Mouse (Mus musculus) MEL (cell line): ENCODE results near the gene Rtbdn. TPM values are rescaled to one million over a fixed set of nuclear protein-coding genes. Genes with fewer than 3 reads are reported as not detected.

Experiments
- DNase-seq: peaks from one replicate; pipeline ENCODE4 v3.0.0; 2011; ENCODE audit warnings: low read depth, low spot score
- H3K27ac ChIP-seq: 2 replicates; pipeline ENCODE4 v1.5.1; 2012; ENCODE audit warnings: low read depth, mild to moderate bottlenecking, control low read depth, low read length, moderate library complexity; ENCODE audit not compliant: control insufficient read depth
- H3K27me3 ChIP-seq, 2 experiments: fragments of 150-350 bp in 1 of 2; sonication (generic) in 1 of 2; 2 replicates each; pipeline ENCODE4 v1.6.1; 2012; ENCODE audit warnings: low read length in 2 of 2, mild to moderate bottlenecking in 2 of 2, improper control_type of control experiment in 1 of 2, moderate library complexity in 1 of 2; ENCODE audit not compliant: insufficient read depth in 2 of 2, control insufficient read depth in 1 of 2
- H3K36me3 ChIP-seq, 2 experiments: 2 replicates each; pipeline ENCODE4 v1.6.1; 2012 to 2014; ENCODE audit warnings: low read length in 2 of 2, improper control_type of control experiment in 1 of 2, inconsistent platforms in 1 of 2, mild to moderate bottlenecking in 1 of 2; ENCODE audit not compliant: insufficient read depth in 2 of 2, control insufficient read depth in 1 of 2
- H3K4me1 ChIP-seq, 2 experiments: fragments of 150-350 bp in 1 of 2; sonication (generic) in 1 of 2; 2 replicates each; pipeline ENCODE4 v1.6.1; 2012; ENCODE audit warnings: low read length in 2 of 2, improper control_type of control experiment in 1 of 2, mild to moderate bottlenecking in 1 of 2; ENCODE audit not compliant: insufficient read depth in 2 of 2, control insufficient read depth in 1 of 2
- H3K4me3 ChIP-seq, 2 experiments: fragments of 150-350 bp in 1 of 2; sonication (generic) in 1 of 2; 2 replicates each; pipeline ENCODE4 v1.5.1; 2012; ENCODE audit warnings: low read depth in 2 of 2, low read length in 2 of 2, mild to moderate bottlenecking in 2 of 2, moderate library complexity in 2 of 2, control low read depth in 1 of 2, improper control_type of control experiment in 1 of 2; ENCODE audit not compliant: control insufficient read depth in 1 of 2, insufficient read depth in 1 of 2
- H3K79me2 ChIP-seq: 2 replicates; pipeline ENCODE4 v1.6.1; 2012; ENCODE audit warnings: mild to moderate bottlenecking, low read length, moderate library complexity; ENCODE audit not compliant: control insufficient read depth, poor library complexity, insufficient read depth
- H3K9ac ChIP-seq: 2 replicates; pipeline ENCODE4 v1.6.1; 2012; ENCODE audit warnings: low read depth, mild to moderate bottlenecking, control low read depth, low read length, moderate library complexity; ENCODE audit not compliant: control insufficient read depth, poor library complexity, severe bottlenecking
- H3K9me3 ChIP-seq: fragments of 150-350 bp; sonication (generic); replicated peaks from 2 replicates; pipeline ENCODE4 v1.6.1; 2012; ENCODE audit warnings: mild to moderate bottlenecking, low read length, improper control_type of control experiment, moderate library complexity; ENCODE audit not compliant: insufficient read depth
- CHD1 ChIP-seq: IDR thresholded peaks from 2 replicates; pipeline ENCODE4 v1.6.1; 2012; ENCODE audit warnings: low read depth, mild to moderate bottlenecking, inconsistent platforms, low read length, improper control_type of control experiment
- CTCF ChIP-seq, 3 experiments: IDR thresholded peaks in 2 of 3; conservative IDR thresholded peaks in 1 of 3; 2 replicates each; pipeline ENCODE4 v1.5.1; 2011 to 2012; ENCODE audit warnings: low read length in 3 of 3, low read depth in 2 of 3, mild to moderate bottlenecking in 2 of 3, improper control_type of control experiment in 1 of 3, inconsistent platforms in 1 of 3, mixed read lengths in 1 of 3, moderate library complexity in 1 of 3; ENCODE audit not compliant: control insufficient read depth in 1 of 3, insufficient read depth in 1 of 3, poor library complexity in 1 of 3, severe bottlenecking in 1 of 3
- ELF1 ChIP-seq: IDR thresholded peaks from 2 replicates; pipeline ENCODE4 v1.6.1; 2014; ENCODE audit warnings: low read depth, mild to moderate bottlenecking, inconsistent platforms, low read length, improper control_type of control experiment, moderate library complexity
- EP300 ChIP-seq, 2 experiments: IDR thresholded peaks; 2 replicates each; pipeline ENCODE4 v1.6.1; 2011; ENCODE audit warnings: improper control_type of control experiment in 2 of 2, low read length in 2 of 2, low read depth in 1 of 2, mild to moderate bottlenecking in 1 of 2
- ETS1 ChIP-seq: IDR thresholded peaks from 2 replicates; pipeline ENCODE4 v1.6.1; 2012; ENCODE audit warnings: low read depth, mild to moderate bottlenecking, inconsistent platforms, low read length, improper control_type of control experiment, moderate library complexity
- GABPA ChIP-seq: IDR thresholded peaks from 2 replicates; pipeline ENCODE4 v1.6.1; 2012; ENCODE audit warnings: low read depth, mild to moderate bottlenecking, inconsistent platforms, low read length, improper control_type of control experiment, moderate library complexity
- GATA1 ChIP-seq: IDR thresholded peaks from 2 replicates; pipeline ENCODE4 v1.6.1; 2011; ENCODE audit warnings: low read depth, low read length, improper control_type of control experiment
- MAFK ChIP-seq: IDR thresholded peaks from 2 replicates; pipeline ENCODE4 v1.6.1; 2011; ENCODE audit warnings: low read depth, mild to moderate bottlenecking, low read length, improper control_type of control experiment, borderline replicate concordance
- MAX ChIP-seq: IDR thresholded peaks from 2 replicates; pipeline ENCODE4 v1.6.1; 2011; ENCODE audit warnings: low read length, improper control_type of control experiment
- MAZ ChIP-seq: IDR thresholded peaks from 2 replicates; pipeline ENCODE4 v1.6.1; 2012; ENCODE audit warnings: low read depth, mild to moderate bottlenecking, inconsistent platforms, low read length, improper control_type of control experiment
- MEF2A ChIP-seq: IDR thresholded peaks from 2 replicates; pipeline ENCODE4 v1.6.1; 2014; ENCODE audit warnings: low read depth, mild to moderate bottlenecking, inconsistent platforms, low read length, improper control_type of control experiment; ENCODE audit not compliant: poor library complexity, insufficient replicate concordance, severe bottlenecking; ENCODE audit errors: extremely low read depth
- MXI1 ChIP-seq: IDR thresholded peaks from 2 replicates; pipeline ENCODE4 v1.6.1; 2011; ENCODE audit warnings: mild to moderate bottlenecking, low read depth, low read length, improper control_type of control experiment
- MYC ChIP-seq: IDR thresholded peaks from 2 replicates; pipeline ENCODE4 v1.6.1; 2011; ENCODE audit warnings: low read depth, mild to moderate bottlenecking, low read length, improper control_type of control experiment, moderate library complexity
- NELFE ChIP-seq: IDR thresholded peaks from 2 replicates; pipeline ENCODE4 v1.6.1; 2011; ENCODE audit warnings: low read depth, low read length, improper control_type of control experiment
- NRF1 ChIP-seq: IDR thresholded peaks from 2 replicates; pipeline ENCODE4 v1.6.1; 2014; ENCODE audit warnings: low read depth, mild to moderate bottlenecking, inconsistent platforms, low read length, improper control_type of control experiment, moderate library complexity; ENCODE audit not compliant: poor library complexity, insufficient read depth, severe bottlenecking
- POLR2A ChIP-seq, 2 experiments: IDR thresholded peaks; 2 replicates each; pipeline ENCODE4 v1.6.1; 2011 to 2012; ENCODE audit warnings: low read length in 2 of 2, mild to moderate bottlenecking in 2 of 2, control low read depth in 1 of 2, improper control_type of control experiment in 1 of 2, low read depth in 1 of 2, moderate library complexity in 1 of 2; ENCODE audit not compliant: control insufficient read depth in 1 of 2, insufficient read depth in 1 of 2, poor library complexity in 1 of 2
- POLR2AphosphoS2 ChIP-seq: IDR thresholded peaks from 2 replicates; pipeline ENCODE4 v1.6.1; 2011; ENCODE audit warnings: low read length, improper control_type of control experiment
- POLR2AphosphoS5 ChIP-seq: IDR thresholded peaks from 2 replicates; pipeline ENCODE4 v1.6.1; 2012; ENCODE audit warnings: low read depth, borderline replicate concordance, mild to moderate bottlenecking, inconsistent platforms, low read length, moderate library complexity, mixed read lengths
- RAD21 ChIP-seq: IDR thresholded peaks from 2 replicates; pipeline ENCODE4 v1.6.1; 2011; ENCODE audit warnings: mild to moderate bottlenecking, low read depth, low read length, improper control_type of control experiment
- RCOR1 ChIP-seq: IDR thresholded peaks from 2 replicates; pipeline ENCODE4 v1.6.1; 2012; ENCODE audit warnings: low read depth, mild to moderate bottlenecking, inconsistent platforms, low read length, improper control_type of control experiment
- SIN3A ChIP-seq: IDR thresholded peaks from 2 replicates; pipeline ENCODE4 v1.6.1; 2012; ENCODE audit warnings: low read length, improper control_type of control experiment, inconsistent platforms
- SMC3 ChIP-seq: IDR thresholded peaks from 2 replicates; pipeline ENCODE4 v1.6.1; 2011; ENCODE audit warnings: low read depth, low read length, improper control_type of control experiment
- TAL1 ChIP-seq: IDR thresholded peaks from 2 replicates; pipeline ENCODE4 v1.6.1; 2012; ENCODE audit warnings: mild to moderate bottlenecking, inconsistent platforms, low read length, moderate library complexity, mixed read lengths
- TBP ChIP-seq: IDR thresholded peaks from 2 replicates; pipeline ENCODE4 v1.8.0; 2011; ENCODE audit warnings: low read depth, low read length, improper control_type of control experiment
- TCF12 ChIP-seq: IDR thresholded peaks from 2 replicates; pipeline ENCODE4 v1.6.1; 2014; ENCODE audit warnings: low read depth, mild to moderate bottlenecking, inconsistent platforms, low read length, improper control_type of control experiment, moderate library complexity
- USF2 ChIP-seq, 2 experiments: IDR thresholded peaks; 2 replicates each; pipeline ENCODE4 v1.6.1; 2011 to 2012; ENCODE audit warnings: improper control_type of control experiment in 2 of 2, low read length in 2 of 2, borderline replicate concordance in 1 of 2, inconsistent platforms in 1 of 2, low read depth in 1 of 2, mild to moderate bottlenecking in 1 of 2; ENCODE audit not compliant: insufficient read depth in 1 of 2
- ZC3H11A ChIP-seq: IDR thresholded peaks from 2 replicates; pipeline ENCODE4 v1.6.1; 2012; ENCODE audit warnings: low read depth, mild to moderate bottlenecking, inconsistent platforms, low read length, improper control_type of control experiment
- ZKSCAN1 ChIP-seq: IDR thresholded peaks from 2 replicates; pipeline ENCODE4 v1.6.1; 2012; ENCODE audit warnings: low read depth, mild to moderate bottlenecking, inconsistent platforms, low read length, improper control_type of control experiment, moderate library complexity
- ZMIZ1 ChIP-seq: IDR thresholded peaks from 2 replicates; pipeline ENCODE4 v1.6.1; 2012; ENCODE audit warnings: low read depth, mild to moderate bottlenecking, inconsistent platforms, low read length, improper control_type of control experiment, moderate library complexity
- polyA plus RNA-seq, 2 experiments: library from polyadenylated mRNA; stranded (reverse) in 1 of 2; unstranded in 1 of 2; fragments of >175 nt in 1 of 2; fragments of >200 nt in 1 of 2; gene quantifications; 2 replicates each; pipeline versions ENCODE4 v1.2.1 to v1.2.4; 2012; ENCODE audit warnings: low replicate concordance in 2 of 2, low read depth in 1 of 2; ENCODE audit not compliant: insufficient read length in 2 of 2, insufficient read depth in 1 of 2, missing spikeins in 1 of 2
- total RNA-seq: library from RNA; depleted of rRNA; stranded (reverse); fragments of 300-350 nt; gene quantifications from 2 replicates; pipeline ENCODE4 v1.2.3, GENCODE M21; 2012

Rtbdn gene
- total and polyA plus RNA-seq, 3 experiments = 0.08 to 0.11 TPM; not detected in 1

DNA sequence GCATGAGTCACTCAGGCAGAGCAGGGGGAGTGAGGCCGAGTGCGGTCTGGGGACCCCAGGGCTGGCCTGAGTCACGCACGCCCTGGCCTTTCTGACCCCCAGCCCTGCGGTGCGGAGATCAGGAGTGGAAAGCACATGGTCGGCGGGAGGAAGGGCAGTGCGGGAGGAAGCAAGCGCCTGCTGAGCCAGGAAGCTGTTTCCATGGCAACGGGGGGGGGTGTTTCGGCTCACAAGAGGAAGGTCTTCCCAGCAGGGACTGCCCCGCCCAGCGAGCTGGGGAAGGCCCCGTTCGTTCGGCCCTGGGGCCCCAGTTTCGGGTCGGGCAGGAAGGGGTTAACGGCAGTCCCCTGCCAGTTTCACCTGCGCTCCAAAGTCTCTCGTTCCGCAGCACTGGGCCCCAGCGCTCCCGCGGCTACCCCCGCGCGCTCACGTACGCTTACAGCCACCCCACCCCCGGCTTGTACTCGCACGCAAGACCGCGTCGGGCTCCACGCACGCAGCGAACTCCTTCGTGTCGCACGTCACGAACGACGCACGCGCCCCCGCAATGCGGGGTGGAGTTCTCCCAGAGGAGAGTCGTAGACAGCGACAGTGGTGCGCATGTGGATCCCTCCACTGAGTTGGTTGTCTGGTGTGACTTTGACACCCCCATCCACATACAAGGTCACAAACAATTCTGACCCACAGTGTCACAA, 39.0 kb downstream of the Rtbdn start (continued):
- TF ChIP-seq SMC3 = no peak
- TF ChIP-seq ZMIZ1 = 0 out of 2 replicates have a peak, but pooled peaks have one; percentile 44
- no peak for TF ChIP-seq MAFK
- peak; percentile 43; the same call in 1 of the 2 replicates for TF ChIP-seq ELF1
- TF ChIP-seq RCOR1 = no peak
- no peak for TF ChIP-seq GABPA
- peak; percentile 18 to 70 for TF ChIP-seq POLR2A (IDR thresholded peaks at IDR 0.05; ENCODE audit: control insufficient read depth in 1 of 2, insufficient read depth in 1 of 2, low read depth in 1 of 2, low read length in 2 of 2, poor library complexity in 1 of 2)
- TF ChIP-seq POLR2AphosphoS5 = peak; percentile 47; the same call in 1 of the 2 replicates
- TF ChIP-seq MXI1 = peak; percentile 96
- peak; percentile 27 to 32; a peak in 2 of 4 replicates for TF ChIP-seq EP300 (IDR thresholded peaks at IDR 0.05; ENCODE audit: low read depth in 1 of 2, low read length in 2 of 2)
- TF ChIP-seq NELFE = peak; percentile 62
- no peak; the same call in 1 of the 2 replicates for TF ChIP-seq TBP
- TF ChIP-seq RAD21 = no peak
- no peak for TF ChIP-seq ZC3H11A
- TF ChIP-seq NRF1 = peak; percentile 63
- TF ChIP-seq, all 39 proteins: peak for 19

GRCm38 (mm10) chr8:84986379-84986945, 39.7 kb downstream of the Rtbdn start:
- peak; percentile 84 for DNase-seq
- H3K4me1 ChIP-seq = peaks cover 10 to 55% of the 10 kb centered on the region in 2 experiments
- H3K27ac ChIP-seq = peak overlapping the region; percentile 91
- no peaks in the 10 kb centered on the region for H3K9me3 ChIP-seq
- peak; percentile 13; the same call in 1 of the 2 replicates for TF ChIP-seq TAL1
- TF ChIP-seq USF2 (IDR thresholded peaks at IDR 0.05; ENCODE audit: borderline replicate concordance in 1 of 2, insufficient read depth in 1 of 2, low read depth in 1 of 2, low read length in 2 of 2) = no peak
- no peak for TF ChIP-seq ZC3H11A
- no peak; the same call in 1 of the 2 replicates for TF ChIP-seq MEF2A
- TF ChIP-seq ETS1 = peak; percentile 92
- TF ChIP-seq POLR2A (IDR thresholded peaks at IDR 0.05; ENCODE audit: control insufficient read depth in 1 of 2, insufficient read depth in 1 of 2, low read depth in 1 of 2, low read length in 2 of 2, poor library complexity in 1 of 2) = no peak
- no peak; the same call in 1 of the 2 replicates for TF ChIP-seq GABPA
- peak; percentile 85 for TF ChIP-seq RCOR1
- peak; percentile 60; the same call in 1 of the 2 replicates for TF ChIP-seq MAX
- no peak for TF ChIP-seq POLR2AphosphoS2
- peak; percentile 94 for TF ChIP-seq TCF12
- no peak for TF ChIP-seq ZKSCAN1
- TF ChIP-seq TBP = no peak
- no peak for TF ChIP-seq CTCF (IDR thresholded peaks at IDR 0.05 in 2 of 3, conservative IDR thresholded peaks at IDR 0.05 in 1 of 3; ENCODE audit: control insufficient read depth in 1 of 3, insufficient read depth in 1 of 3, low read depth in 2 of 3, low read length in 3 of 3, poor library complexity in 1 of 3, severe bottlenecking in 1 of 3)
- TF ChIP-seq GATA1 = peak; percentile 98
- TF ChIP-seq RAD21 = no peak
- peak; percentile 78; the same call in 1 of the 2 replicates for TF ChIP-seq MYC
- TF ChIP-seq ZMIZ1 = no peak
- TF ChIP-seq CHD1 = 0 out of 2 replicates have a peak, but pooled peaks have one; percentile 44
- TF ChIP-seq NRF1 = no peak
- no peak for TF ChIP-seq MAZ
- peak; percentile 77 for TF ChIP-seq MXI1
- peak; percentile 93 for TF ChIP-seq SIN3A
- TF ChIP-seq EP300 (IDR thresholded peaks at IDR 0.05; ENCODE audit: low read depth in 1 of 2, low read length in 2 of 2) = peak; percentile 86 to 89
- H3K9ac ChIP-seq = peak overlapping the region; percentile 88
- H3K79me2 ChIP-seq = peaks cover 6% of the 10 kb centered on the region; the same call in 1 of the 2 replicates
- peak overlapping the region; percentile 61 to 65 for H3K4me3 ChIP-seq
- no peaks in the 10 kb centered on the region for H3K27me3 ChIP-seq
- peaks cover 0 to 46% of the 10 kb centered on the region in 2 experiments; a peak in 2 of 4 replicates for H3K36me3 ChIP-seq
